Mouse (Mus musculus) bone marrow, adult 2 months (tissue): ENCODE measurements around the gene Atf2. TPM values are rescaled to one million over a fixed set of nuclear protein-coding genes. Genes with fewer than 3 reads are reported as not detected.
"Not testable (repeated sequence)": the region's sequence is repeated elsewhere in the genome, so short reads cannot be mapped to it uniquely, and the experiment has no call there.

Experiments
- H3K27ac ChIP-seq: fragments of 200-500 bp; 2 replicates; pipeline ENCODE4 v1.5.1; 2012; ENCODE audit warnings: low read depth, mild to moderate bottlenecking, control low read depth, inconsistent platforms, low read length; ENCODE audit not compliant: control insufficient read depth, poor library complexity, insufficient read depth
- H3K4me1 ChIP-seq: fragments of 200-500 bp; 2 replicates; pipeline ENCODE4 v1.6.1; 2011; ENCODE audit warnings: low read length; ENCODE audit not compliant: control insufficient read depth, insufficient read depth
- H3K4me3 ChIP-seq: fragments of 200-500 bp; replicated peaks from 2 replicates; pipeline ENCODE3; 2011; ENCODE audit warnings: mild to moderate bottlenecking, low read depth, low read length, control low read depth; ENCODE audit not compliant: control insufficient read depth
- CTCF ChIP-seq: fragments of 200-500 bp; IDR thresholded peaks from 2 replicates; pipeline ENCODE4 v1.5.1; 2011; ENCODE audit warnings: low read length, control low read depth; ENCODE audit not compliant: control insufficient read depth, insufficient read depth
- POLR2A ChIP-seq: fragments of 200-500 bp; IDR thresholded peaks from 2 replicates; pipeline ENCODE4 v1.6.1; 2011; ENCODE audit warnings: low read depth, mild to moderate bottlenecking, control low read depth, low read length, borderline replicate concordance; ENCODE audit not compliant: control insufficient read depth
- WGBS: fragments of 180-500 bp; shearing (Covaris S2); methylation state at CpG from one replicate; pipeline ENCODE4 v1.1.7; 2018; 5-methylcytosine and 5-hydroxymethylcytosine counted together
- polyA plus RNA-seq: library from polyadenylated mRNA; stranded (reverse); fragments of >200 nt; gene quantifications from 2 replicates; pipeline ENCODE4 v1.2.4, GENCODE M21; 2011; ENCODE audit warnings: low replicate concordance; ENCODE audit not compliant: missing spikeins, insufficient read depth, insufficient read length

The Atf2 gene
- polyA plus RNA-seq, 1 experiment: 16.3 TPM

GRCm38 (mm10) chr2:73912264-73912663, 19.8 kb upstream of the Atf2 start:
- peak overlapping the region; percentile 43 for H3K4me3 ChIP-seq
- H3K27ac ChIP-seq: no peak overlapping the region
- 4% methylated on average over 3 of the region's 3 CpGs for WGBS
- H3K4me1 ChIP-seq: peaks cover 1% of the 10 kb centered on the region; the same call in 1 of the 2 replicates
- TF ChIP-seq POLR2A (no peak), CTCF (no peak)

DNA sequence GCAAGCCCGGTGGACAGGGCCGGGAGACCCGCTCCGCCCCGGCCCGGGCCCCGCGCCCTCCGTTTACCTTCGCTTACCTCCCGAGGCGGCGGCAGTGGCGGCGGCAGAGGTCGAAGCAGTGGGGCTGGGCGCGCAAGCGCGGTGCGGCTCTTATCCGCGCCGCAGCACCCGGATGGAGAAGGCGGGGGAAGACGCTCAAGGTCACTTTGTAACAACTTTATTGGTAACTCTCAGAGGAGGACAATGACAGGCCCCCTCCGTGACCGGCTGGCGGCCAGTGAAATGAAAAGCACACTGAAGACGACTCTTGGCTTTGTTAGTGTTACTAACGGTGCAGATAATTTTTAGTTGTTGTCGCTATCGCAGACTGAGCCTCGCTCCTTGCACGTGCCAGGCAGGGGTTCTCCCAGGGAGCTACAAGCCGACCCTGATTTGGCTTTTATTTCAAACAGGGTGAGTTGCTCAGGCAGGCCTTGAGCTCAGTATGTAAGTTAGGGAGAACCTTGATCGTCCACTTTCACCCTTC, 18.8 kb upstream of the Atf2 start, which contains the start of gene Atp5g3:
TSS of gene Atp5g3 (minus strand) at position 152 of the 526 bp plus-strand sequence.
- WGBS: under 1% methylated on average over 38 of the region's 38 CpGs
- peak within 1 kb of the TSS; percentile 94 for H3K4me3 ChIP-seq
- H3K27ac ChIP-seq: peak within 1 kb of the TSS; percentile 92
- TF ChIP-seq POLR2A (peak; percentile 80; the same call in 1 of the 2 replicates), CTCF (no peak)
- H3K4me1 ChIP-seq: peaks cover 1% of the 10 kb centered on the region; the same call in 1 of the 2 replicates

DNA sequence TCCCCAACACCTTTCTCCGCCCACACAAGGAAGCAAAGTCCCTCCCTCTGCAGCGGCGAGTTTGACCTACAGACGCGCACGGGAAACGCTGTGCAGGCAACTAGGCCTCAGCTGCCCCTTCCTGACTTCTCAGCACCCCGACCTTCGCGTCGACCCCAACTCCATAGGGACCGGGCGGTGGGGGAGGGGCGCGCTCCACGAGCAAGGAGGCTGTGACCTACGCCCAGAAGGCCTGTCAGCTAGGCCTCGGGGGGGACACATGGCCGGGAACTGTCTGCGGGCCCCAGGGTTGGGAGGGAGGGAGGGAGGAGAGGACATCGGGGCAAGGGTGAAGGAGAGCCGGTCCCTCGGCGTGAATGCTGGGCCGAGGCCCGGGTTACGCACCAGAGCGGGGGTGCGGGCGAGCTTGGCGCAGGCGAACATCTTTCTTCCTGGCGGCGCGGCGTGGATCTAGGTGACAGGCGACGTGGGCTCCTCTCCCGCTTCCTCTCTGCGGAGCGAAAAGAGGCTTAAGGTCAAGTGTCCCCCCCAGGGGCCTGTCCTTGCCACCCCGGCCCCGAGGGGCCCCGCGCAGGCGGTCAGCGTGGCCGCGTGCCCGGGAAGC, 18.2 kb upstream of the Atf2 start:
- Histone ChIP-seq H3K27ac (peak overlapping the region; percentile 92), H3K4me1 (peaks cover 1% of the 10 kb centered on the region; the same call in 1 of the 2 replicates), H3K4me3 (peak overlapping the region; percentile 94)
- WGBS: under 1% methylated on average over 50 of the region's 50 CpGs
- no peak for TF ChIP-seq CTCF
- TF ChIP-seq POLR2A: 0 out of 2 replicates have a peak, but pooled peaks have one; percentile 39

DNA sequence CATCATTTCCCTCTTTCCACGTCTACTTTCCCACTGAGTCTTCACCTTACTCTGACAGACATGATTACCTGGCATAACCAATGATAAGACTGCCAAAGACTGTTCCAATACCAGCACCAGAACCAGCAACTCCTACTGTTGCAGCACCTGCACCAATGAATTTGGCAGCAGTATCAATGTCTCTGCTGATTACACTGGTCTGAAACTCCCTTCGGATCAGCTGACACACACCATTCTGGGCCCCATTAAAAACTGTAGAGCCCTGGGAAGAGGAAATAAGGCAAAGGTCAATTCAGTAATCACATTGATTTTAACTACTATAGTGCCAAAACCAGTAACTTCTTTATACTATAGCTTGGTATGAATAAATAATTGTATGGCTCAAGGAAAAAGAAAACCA, 16.7 kb upstream of the Atf2 start:
- H3K4me1 ChIP-seq: peaks cover 1% of the 10 kb centered on the region; the same call in 1 of the 2 replicates
- no peak overlapping the region for H3K4me3 ChIP-seq
- no peak overlapping the region for H3K27ac ChIP-seq
- 66% methylated on average over 2 of the region's 2 CpGs for WGBS
- TF ChIP-seq CTCF (no peak), POLR2A (no peak)

- H3K4me3 ChIP-seq, H3K4me1 ChIP-seq, H3K27ac ChIP-seq: not testable (repeated sequence)
These were observed 12.2 kb upstream of the Atf2 start for GRCm38 (mm10) chr2:73904679-73905078.

DNA sequence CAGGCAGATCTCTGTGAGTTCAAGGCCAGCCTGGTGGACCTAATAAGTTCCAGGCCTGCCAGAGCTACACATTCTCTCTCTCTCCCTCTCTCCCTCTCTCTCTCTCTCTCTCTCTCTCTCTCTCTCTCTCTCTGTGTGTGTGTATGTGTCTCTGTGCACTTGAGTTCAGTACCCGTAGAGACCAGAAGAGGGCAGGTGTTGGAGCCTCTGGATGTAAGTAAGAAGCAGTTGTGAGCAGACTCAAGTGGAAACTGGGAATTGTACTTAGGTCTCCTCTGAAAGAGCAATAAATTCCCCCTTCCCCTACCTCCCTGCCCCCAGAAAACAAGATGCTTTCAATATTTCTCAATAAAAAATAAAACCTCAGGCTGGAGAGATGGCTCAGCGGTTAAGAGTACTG, 11.1 kb upstream of the Atf2 start:
- 88% methylated on average over 2 of the region's 2 CpGs for WGBS
- no peak for TF ChIP-seq CTCF
- no peak for TF ChIP-seq POLR2A
- H3K27ac ChIP-seq: no peak overlapping the region

DNA sequence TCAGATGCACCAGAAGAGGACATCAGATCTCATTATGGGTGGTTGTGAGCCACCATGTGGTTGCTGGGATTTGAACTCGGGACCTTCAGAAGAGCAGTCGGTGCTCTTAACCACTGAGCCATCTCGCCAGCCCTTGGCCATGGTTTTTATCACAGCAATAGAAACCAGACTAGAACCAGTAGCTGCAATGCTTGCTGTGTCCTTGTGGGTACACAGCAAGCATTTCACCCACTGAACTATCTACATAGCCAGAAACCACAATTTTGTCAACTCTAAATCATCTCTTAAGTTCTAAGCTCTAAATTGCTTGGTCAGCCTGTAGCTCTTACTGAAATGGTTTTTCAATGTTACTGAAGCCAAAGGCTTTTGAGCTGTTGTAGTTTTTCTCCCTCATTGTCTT, 9.9 kb upstream of the Atf2 start:
- H3K4me1 ChIP-seq, H3K4me3 ChIP-seq, H3K27ac ChIP-seq: not testable (repeated sequence)
- WGBS: 76% methylated on average over 3 of the region's 3 CpGs

More for the DNA sequence above, 11.1 kb upstream of the Atf2 start:
- Histone ChIP-seq H3K4me1 (no peaks in the 10 kb centered on the region), H3K4me3 (no peak overlapping the region)

DNA sequence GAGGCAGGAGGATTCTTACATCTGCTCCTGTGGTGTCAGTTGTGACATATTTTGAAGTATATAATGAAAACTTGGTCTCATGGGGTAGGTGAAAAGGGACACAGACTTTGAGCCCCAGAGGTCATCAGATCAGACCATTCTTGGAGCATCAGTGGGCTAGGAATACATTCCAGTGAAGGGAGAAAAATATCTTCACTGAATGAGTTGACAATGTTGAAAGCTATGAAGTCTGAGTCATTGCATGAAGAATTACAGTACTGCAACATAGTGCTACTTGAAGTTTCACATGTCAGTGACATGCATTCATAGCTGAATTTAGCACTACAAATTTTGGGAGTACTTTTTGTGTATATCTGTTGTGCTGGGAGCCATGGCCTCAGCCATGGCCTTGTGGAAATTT, 8.7 kb upstream of the Atf2 start:
- no peak overlapping the region for H3K4me3 ChIP-seq
- H3K4me1 ChIP-seq: no peaks in the 10 kb centered on the region
- no peak for TF ChIP-seq POLR2A
- H3K27ac ChIP-seq: no peak overlapping the region

DNA sequence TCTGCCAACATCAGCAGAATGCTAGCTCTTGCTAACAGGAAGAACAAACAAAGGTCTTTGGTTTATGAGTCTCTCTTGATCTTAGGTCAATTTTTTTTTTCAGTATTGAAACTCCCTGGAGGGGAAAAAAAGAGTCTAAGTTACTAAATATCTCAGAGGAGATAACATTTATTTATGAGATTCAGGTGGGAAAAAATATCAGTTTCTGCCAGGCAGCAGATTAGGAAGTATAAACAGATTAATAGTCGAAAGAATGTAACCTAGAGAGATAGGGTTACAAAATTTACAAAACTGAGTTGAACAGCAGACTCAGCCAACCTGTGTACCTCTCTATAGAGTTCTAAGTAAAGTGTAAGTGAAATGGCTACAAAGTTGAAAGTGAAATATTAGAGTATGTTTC, 7.9 kb upstream of the Atf2 start:
- H3K4me1 ChIP-seq: no peaks in the 10 kb centered on the region
- TF ChIP-seq POLR2A: no peak
- no peak for TF ChIP-seq CTCF
- H3K4me3 ChIP-seq: no peak overlapping the region
- WGBS: 57% methylated on average over 1 of the region's 1 CpGs
- no peak overlapping the region for H3K27ac ChIP-seq

DNA sequence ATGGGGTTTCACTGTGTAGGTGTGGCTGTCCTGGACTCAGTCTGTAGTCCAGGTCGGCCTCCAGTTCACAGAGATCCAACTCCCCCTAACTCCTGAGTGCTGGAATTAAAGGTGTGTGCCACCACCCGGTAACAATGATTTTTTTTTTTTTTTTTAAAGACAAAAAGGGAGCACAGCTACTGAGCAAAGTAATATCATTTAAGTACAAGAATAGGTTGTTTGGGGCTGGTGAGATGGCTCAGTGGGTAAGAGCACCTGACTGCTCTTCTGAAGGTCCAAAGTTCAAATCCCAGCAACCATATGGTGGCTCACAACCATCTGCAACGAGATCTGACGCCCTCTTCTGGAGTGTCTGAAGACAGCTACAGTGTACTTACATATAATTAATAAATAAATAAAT, 4.5 kb upstream of the Atf2 start:
- H3K27ac ChIP-seq, H3K4me1 ChIP-seq, H3K4me3 ChIP-seq: not testable (repeated sequence)
- 78% methylated on average over 4 of the region's 4 CpGs for WGBS
